Mouse (Mus musculus) forebrain, embryonic 13.5 days (tissue): ENCODE measurements around the gene Shisal2b. TPM values are rescaled to one million over a fixed set of nuclear protein-coding genes. Genes with fewer than 3 reads are reported as not detected.
"Not testable (repeated sequence)": the region's sequence is repeated elsewhere in the genome, so short reads cannot be mapped to it uniquely, and the experiment has no call there.

Experiments
- ATAC-seq: fragments of 200-750 bp; cut with Nextera tagmentation; 2 replicates; pipeline ENCODE4 v1.8.0; 2017
- H3K27ac ChIP-seq: fragments of 300-500 bp; sonication (generic); 2 replicates; pipeline ENCODE4 v1.5.1; 2015; ENCODE audit warnings: inconsistent platforms, mild to moderate bottlenecking, moderate library complexity
- H3K27me3 ChIP-seq: fragments of 300-500 bp; sonication (generic); 2 replicates; pipeline ENCODE4 v1.6.1; 2015; ENCODE audit warnings: mild to moderate bottlenecking, inconsistent platforms
- H3K36me3 ChIP-seq: fragments of 300-500 bp; sonication (generic); 2 replicates; pipeline ENCODE4 v1.6.1; 2015; ENCODE audit warnings: mild to moderate bottlenecking, inconsistent platforms; ENCODE audit not compliant: poor library complexity, severe bottlenecking
- H3K4me1 ChIP-seq: fragments of 300-500 bp; sonication (generic); 2 replicates; pipeline ENCODE4 v1.6.1; 2015; ENCODE audit warnings: inconsistent platforms
- H3K4me2 ChIP-seq: fragments of 300-500 bp; sonication (generic); 2 replicates; pipeline ENCODE4 v1.6.1; 2015; ENCODE audit warnings: inconsistent platforms, mild to moderate bottlenecking, moderate library complexity
- H3K4me3 ChIP-seq: fragments of 300-500 bp; sonication (generic); 2 replicates; pipeline ENCODE4 v1.5.1; 2015; ENCODE audit warnings: mild to moderate bottlenecking, inconsistent platforms
- H3K9ac ChIP-seq: fragments of 300-500 bp; sonication (generic); 2 replicates; pipeline ENCODE4 v1.6.1; 2015; ENCODE audit warnings: mild to moderate bottlenecking, inconsistent platforms
- H3K9me3 ChIP-seq: fragments of 300-500 bp; sonication (generic); replicated peaks from 2 replicates; pipeline ENCODE4 v1.6.1; 2016; ENCODE audit warnings: inconsistent platforms
- WGBS: fragments of 180-500 bp; shearing (Covaris S2); methylation state at CpG from one replicate; pipeline ENCODE4 v1.1.7; 2015; 5-methylcytosine and 5-hydroxymethylcytosine counted together
- polyA plus RNA-seq: library from polyadenylated mRNA; unstranded; fragments of >200 nt; fragmentation: Nextera tagmentation; extraction: Ambion mirVana; gene quantifications from 2 replicates; pipeline ENCODE4 v1.2.1, GENCODE M21; 2015

The Shisal2b gene
- polyA plus RNA-seq, result 0.30 and 0.38 TPM in 2 replicates

DNA sequence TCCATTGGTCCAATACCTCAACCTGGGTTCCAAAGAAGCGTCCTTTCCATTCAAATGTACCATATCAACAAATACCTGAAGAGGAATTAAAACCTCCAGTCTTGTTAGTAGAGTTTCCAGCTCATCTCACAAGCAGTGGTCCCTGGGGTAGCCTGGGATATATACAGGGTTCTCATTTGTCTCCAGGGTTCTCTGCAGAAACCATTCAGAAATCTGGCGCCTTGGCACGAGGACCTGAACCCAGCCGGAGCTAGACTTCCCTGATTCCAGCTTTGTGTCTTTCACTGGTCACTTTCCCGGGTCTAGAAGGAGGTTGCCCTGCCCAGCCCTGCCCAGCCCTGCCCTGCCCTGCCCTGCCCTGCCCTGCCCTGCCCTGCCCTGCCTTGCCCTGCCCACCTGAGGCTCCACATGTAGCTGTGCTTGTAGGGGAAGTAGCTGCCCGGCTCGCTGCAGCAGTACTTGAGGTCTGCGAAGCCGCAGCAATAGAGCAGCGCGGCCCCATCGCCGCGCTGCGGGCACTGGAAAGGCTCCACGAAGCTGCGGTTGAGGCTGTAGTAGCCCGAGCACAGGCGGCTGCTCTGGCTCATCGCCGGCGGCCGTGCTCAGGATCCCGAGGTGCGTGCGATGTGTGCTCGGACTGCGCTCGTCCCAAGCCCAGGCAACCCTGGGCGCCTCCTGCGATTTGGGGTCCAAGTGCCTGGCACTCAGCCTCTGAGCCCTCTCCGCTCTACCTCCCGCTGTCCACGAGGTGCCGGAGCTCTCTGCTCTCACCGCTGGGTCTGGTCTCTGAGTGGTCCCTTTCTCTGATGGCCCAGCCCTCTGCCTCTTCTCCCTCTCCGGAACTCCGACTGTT lies at the start of gene Shisal2b:
Gene Shisal2b, minus strand, starts transcription at position 767 of the 853 bp plus-strand sequence.
- H3K9ac ChIP-seq, result peak within 1 kb of the TSS; percentile 65
- H3K36me3 ChIP-seq, result no peaks in the 10 kb centered on the region
- H3K27me3 ChIP-seq, result peaks cover 12% of the 10 kb centered on the region; the same call in 1 of the 2 replicates
- peaks cover 9% of the 10 kb centered on the region; the same call in 1 of the 2 replicates for H3K4me1 ChIP-seq
- WGBS, result 5% methylated on average over 37 of the region's 38 CpGs
- H3K27ac ChIP-seq, result no peak within 1 kb of the TSS
- H3K4me2 ChIP-seq, result peak within 1 kb of the TSS; percentile 91
- H3K4me3 ChIP-seq, result peak within 1 kb of the TSS; percentile 47
- peak; percentile 87 for ATAC-seq
- no peaks in the 10 kb centered on the region for H3K9me3 ChIP-seq

DNA sequence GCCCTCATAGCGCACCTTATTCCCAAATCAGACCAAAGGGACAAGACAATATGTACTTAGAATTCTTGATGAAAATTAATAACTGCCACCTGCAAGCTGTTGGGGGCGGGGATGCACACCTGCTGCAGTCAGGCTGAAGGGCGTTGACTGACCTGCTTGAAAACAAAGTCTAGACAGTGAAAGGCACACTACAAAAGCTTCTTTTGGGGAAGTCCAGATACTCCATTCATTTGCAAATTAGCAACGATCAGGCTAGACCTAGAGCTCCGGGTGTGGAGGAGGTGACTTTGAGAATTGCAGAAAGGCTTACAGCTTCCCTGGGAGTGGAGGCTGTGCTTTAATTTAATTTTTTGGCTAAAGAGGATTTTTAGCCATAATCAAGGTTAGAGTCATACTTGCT lies 47.9 kb upstream of the Shisal2b start:
- H3K27ac ChIP-seq, H3K36me3 ChIP-seq, H3K4me2 ChIP-seq, ATAC-seq, H3K9me3 ChIP-seq, H3K27me3 ChIP-seq, H3K9ac ChIP-seq, H3K4me3 ChIP-seq: not testable (repeated sequence)
- H3K4me1 ChIP-seq, result peaks cover 11% of the 10 kb centered on the region; the same call in 1 of the 2 replicates
- 33% methylated on average over 5 of the region's 5 CpGs for WGBS

DNA sequence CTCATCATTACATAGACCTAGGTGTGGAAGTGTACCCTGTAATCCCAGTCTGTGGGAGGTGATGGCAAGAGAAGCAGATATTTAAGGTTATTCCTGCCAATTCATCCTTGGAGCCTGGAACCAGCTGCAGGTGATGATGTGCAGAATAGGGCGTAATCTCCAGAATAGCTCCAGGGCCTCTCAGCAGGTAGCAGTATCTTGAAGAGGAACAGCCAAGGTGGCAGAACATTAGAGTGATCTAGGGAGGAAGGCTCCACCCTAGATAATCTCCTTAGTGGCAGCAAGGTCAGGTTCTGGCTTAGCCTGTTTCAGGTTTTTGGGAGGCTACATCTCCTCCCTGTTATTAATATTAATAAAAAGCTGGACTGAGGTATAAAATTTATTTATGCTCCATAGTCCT lies 47.3 kb upstream of the Shisal2b start:
- not testable (repeated sequence) for ATAC-seq

DNA sequence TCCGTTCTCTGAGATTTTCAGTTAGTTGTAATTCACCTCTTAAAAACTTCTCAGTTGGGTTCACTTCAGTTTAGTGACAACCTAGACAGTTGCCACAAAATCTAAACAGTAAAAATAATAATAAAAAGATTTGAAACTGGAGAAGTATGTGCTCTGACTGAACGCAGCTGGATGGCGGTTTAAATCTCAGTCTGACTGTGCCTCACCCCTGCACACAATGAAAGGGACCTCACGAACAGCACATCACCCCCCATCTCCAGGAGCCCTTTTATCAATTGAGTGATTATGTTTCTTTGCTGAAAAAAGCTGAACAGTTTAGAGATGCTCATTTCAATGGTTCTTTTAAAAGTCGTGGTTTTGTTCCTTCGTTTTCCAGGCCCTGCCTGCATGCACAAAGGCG lies 45.0 kb upstream of the Shisal2b start:
- H3K27me3 ChIP-seq, result no peaks in the 10 kb centered on the region
- no peak overlapping the region for H3K4me3 ChIP-seq
- 25% methylated on average over 7 of the region's 7 CpGs for WGBS

More for the DNA sequence above, 47.3 kb upstream of the Shisal2b start:
- H3K9ac ChIP-seq, H3K4me2 ChIP-seq, H3K9me3 ChIP-seq, H3K27me3 ChIP-seq, H3K27ac ChIP-seq, H3K36me3 ChIP-seq, H3K4me3 ChIP-seq: not testable (repeated sequence)
- WGBS, result 100% methylated on average over 1 of the region's 1 CpGs
- H3K4me1 ChIP-seq, result peaks cover 11% of the 10 kb centered on the region; the same call in 1 of the 2 replicates

DNA sequence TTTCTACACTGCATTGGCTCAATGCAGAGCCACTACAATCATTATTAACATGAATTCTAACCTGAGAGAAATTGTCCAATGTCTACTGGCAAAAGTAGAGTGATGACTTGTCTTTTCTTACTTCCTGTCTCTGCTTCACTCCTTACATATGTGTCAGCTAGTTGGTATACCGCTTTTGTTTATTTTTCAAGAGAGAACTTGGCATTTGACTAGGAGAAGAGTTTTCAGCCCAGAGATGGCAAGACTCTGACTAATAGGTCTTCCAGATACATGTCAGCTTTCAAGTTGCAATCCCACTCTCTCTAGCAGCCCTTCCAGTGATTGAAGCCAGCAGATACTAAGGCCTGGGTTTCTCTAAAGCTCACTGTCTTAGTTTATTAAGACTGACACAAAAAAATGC lies 31.1 kb upstream of the Shisal2b start:
- H3K36me3 ChIP-seq, result no peaks in the 10 kb centered on the region
- no peak overlapping the region for H3K27ac ChIP-seq
- no peak overlapping the region for H3K9ac ChIP-seq
- 90% methylated on average over 1 of the region's 1 CpGs for WGBS
- no peaks in the 10 kb centered on the region for H3K4me1 ChIP-seq
- no peak for ATAC-seq
- no peak overlapping the region for H3K4me3 ChIP-seq
- H3K27me3 ChIP-seq, result no peaks in the 10 kb centered on the region
- H3K9me3 ChIP-seq, result 0 out of 2 replicates have a peak, but pooled peaks cover 6% of the 10 kb centered on the region
- H3K4me2 ChIP-seq, result no peak overlapping the region

More for the DNA sequence above, 45.0 kb upstream of the Shisal2b start:
- H3K36me3 ChIP-seq, result no peaks in the 10 kb centered on the region
- H3K9ac ChIP-seq, result no peak overlapping the region
- peaks cover 5% of the 10 kb centered on the region; the same call in 1 of the 2 replicates for H3K4me1 ChIP-seq
- H3K9me3 ChIP-seq, result no peaks in the 10 kb centered on the region
- no peak for ATAC-seq
- no peak overlapping the region for H3K27ac ChIP-seq
- no peak overlapping the region for H3K4me2 ChIP-seq

DNA sequence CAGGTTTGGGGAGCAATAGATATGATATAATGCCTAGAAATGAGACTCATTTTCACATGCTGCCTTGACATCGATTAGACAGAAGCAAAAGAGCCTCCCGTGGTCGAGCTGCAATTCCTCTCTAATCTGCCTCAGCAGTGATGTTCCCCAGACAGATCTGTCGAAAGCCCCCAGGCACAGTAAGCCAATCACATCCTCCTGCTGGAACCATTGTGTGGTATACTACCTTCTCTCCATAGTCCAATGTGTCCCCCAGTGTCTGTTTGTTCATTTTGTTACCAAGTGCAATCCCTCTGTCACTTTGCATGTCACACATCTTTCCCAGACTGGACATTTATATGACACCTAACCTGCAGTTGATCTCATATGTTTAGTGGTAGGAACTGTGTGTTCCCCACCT lies 28.6 kb upstream of the Shisal2b start:
- Histone ChIP-seq H3K9me3 (no peaks in the 10 kb centered on the region), H3K9ac (no peak overlapping the region)
- ATAC-seq, result no peak

DNA sequence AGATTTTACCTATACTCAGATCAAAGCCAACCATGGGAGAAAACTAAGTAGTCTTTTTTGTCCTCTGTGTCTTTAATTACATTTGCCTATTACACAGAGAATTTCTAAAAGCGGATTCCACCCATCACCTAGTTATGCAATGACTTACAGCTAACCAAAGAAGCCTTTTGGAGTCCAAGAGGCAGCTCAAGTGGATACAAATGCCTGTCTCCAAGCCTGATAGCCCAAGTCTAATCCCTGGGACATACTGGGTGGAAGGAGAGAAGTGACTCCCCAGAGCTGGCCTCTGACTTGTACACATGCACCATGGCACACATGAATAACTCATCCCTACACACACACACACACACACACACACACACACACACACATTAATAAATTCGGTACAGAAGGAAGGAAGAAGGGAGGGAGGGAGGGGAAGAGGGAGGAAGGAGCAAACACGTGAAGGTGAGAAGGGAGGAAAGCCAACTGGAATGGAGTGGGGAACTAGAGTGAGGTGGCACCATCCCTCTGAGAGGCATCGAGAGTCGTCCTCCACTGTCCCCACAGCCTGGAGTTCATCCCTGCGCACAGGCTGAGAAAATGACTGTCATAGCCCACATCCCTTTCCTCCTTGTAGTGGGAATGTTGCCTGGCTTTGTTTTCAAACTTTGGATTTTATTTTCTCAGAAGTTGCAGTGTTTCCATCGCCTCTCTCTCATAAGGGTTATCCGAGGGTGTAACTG lies 22.8 kb upstream of the Shisal2b start:
- no peak for ATAC-seq
- no peaks in the 10 kb centered on the region for H3K9me3 ChIP-seq
- no peak overlapping the region for H3K9ac ChIP-seq
- 85% methylated on average over 7 of the region's 8 CpGs for WGBS
- no peaks in the 10 kb centered on the region; the same call in 1 of the 2 replicates for H3K4me1 ChIP-seq
- no peak overlapping the region for H3K4me3 ChIP-seq
- no peak overlapping the region for H3K27ac ChIP-seq
- H3K36me3 ChIP-seq, result no peaks in the 10 kb centered on the region
- no peaks in the 10 kb centered on the region for H3K27me3 ChIP-seq
- H3K4me2 ChIP-seq, result no peak overlapping the region

More for the DNA sequence above, 28.6 kb upstream of the Shisal2b start:
- no peak overlapping the region for H3K27ac ChIP-seq
- WGBS, result 75% methylated on average over 4 of the region's 4 CpGs
- no peak overlapping the region for H3K4me3 ChIP-seq
- no peaks in the 10 kb centered on the region for H3K36me3 ChIP-seq
- no peaks in the 10 kb centered on the region for H3K27me3 ChIP-seq
- no peaks in the 10 kb centered on the region for H3K4me1 ChIP-seq
- no peak overlapping the region for H3K4me2 ChIP-seq

DNA sequence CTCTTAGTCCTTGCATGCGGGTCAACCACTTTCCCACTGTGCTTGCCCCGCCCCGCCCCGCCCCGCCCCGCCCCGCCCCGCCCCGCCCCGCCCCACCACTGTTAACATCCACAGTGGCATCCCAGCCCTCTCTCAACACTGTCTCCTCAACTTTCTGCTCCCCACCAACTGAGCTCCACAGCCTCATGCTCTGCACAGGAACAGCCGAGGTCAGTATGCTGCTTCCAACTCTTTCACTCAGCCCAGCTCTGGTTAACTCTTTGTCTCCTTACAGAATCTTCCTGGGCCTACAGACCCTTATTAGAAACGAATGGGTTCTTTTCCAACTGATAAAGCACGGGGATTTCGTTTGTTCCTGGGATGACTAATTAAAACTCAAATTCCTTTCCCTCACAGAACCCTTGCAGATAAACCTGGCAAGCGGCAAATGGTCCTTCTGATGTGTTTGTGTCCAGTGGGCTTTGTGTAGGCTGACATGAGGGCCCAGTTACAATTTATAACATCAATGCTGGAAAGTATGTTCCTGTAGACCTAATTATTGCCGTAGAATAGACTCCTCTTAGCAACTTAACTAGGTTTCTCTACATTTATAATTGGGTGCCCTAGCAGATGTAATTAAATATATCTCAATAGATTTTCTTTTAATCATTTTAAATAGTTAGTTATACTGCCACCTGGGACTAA lies 20.0 kb upstream of the Shisal2b start:
- WGBS, result 23% methylated on average over 7 of the region's 16 CpGs
- ATAC-seq, result peak; percentile 75; the same call in 1 of the 2 replicates

DNA sequence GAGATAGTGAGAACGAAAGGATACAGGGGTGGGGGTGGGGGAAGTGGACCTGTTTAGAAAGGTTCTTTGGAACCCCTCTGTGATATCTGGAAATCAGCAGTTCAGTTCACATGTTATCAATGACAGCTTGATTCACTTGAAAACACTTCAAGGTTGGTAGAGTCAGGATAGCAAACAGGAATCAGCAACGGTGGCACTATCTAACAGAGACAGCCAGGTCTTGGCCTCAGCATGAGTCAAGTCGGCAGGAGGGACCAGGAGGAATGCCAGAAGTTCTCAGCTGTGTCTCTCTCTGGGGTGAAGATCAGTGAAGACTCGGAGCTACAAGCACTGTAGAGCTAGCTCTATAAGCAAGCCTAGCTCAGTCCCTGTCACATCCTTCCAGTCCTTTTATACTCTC lies 14.8 kb upstream of the Shisal2b start:
- Histone ChIP-seq H3K9ac (no peak overlapping the region), H3K4me3 (no peak overlapping the region), H3K27ac (no peak overlapping the region), H3K9me3 (no peaks in the 10 kb centered on the region), H3K4me1 (no peaks in the 10 kb centered on the region; the same call in 1 of the 2 replicates), H3K36me3 (no peaks in the 10 kb centered on the region), H3K4me2 (no peak overlapping the region), H3K27me3 (no peaks in the 10 kb centered on the region)
- WGBS, result 89% methylated on average over 4 of the region's 4 CpGs
- no peak for ATAC-seq

More for the DNA sequence above, 20.0 kb upstream of the Shisal2b start:
- H3K9ac ChIP-seq, result no peak overlapping the region
- H3K9me3 ChIP-seq, result no peaks in the 10 kb centered on the region
- no peaks in the 10 kb centered on the region for H3K36me3 ChIP-seq
- H3K4me3 ChIP-seq, result no peak overlapping the region
- H3K4me2 ChIP-seq, result no peak overlapping the region
- H3K27ac ChIP-seq, result no peak overlapping the region
- H3K4me1 ChIP-seq, result no peaks in the 10 kb centered on the region; the same call in 1 of the 2 replicates
- H3K27me3 ChIP-seq, result no peaks in the 10 kb centered on the region

DNA sequence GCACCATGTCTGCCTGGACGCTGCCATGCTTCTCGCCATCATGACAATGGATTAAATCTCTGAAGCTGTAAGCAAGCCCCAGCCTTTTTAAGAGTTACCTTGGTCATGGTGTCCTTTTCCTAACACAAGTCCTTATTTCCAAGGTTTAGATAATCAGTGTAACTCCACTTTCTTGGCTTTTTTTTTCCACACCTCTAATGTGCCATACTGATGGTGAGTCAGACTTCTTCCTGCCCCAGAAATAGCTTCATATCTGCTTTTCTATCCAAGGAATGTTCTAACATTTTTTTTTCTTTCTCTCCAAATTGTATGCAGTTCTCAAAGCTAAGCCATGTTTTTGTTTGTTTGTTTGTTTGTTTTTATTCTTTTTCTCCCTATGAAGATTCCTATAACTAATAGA lies 6.2 kb upstream of the Shisal2b start:
- Histone ChIP-seq H3K9me3 (no peaks in the 10 kb centered on the region), H3K4me2 (no peak overlapping the region), H3K36me3 (no peaks in the 10 kb centered on the region), H3K9ac (no peak overlapping the region), H3K4me1 (no peaks in the 10 kb centered on the region), H3K4me3 (no peak overlapping the region), H3K27me3 (no peaks in the 10 kb centered on the region), H3K27ac (no peak overlapping the region)
- whole genome bisulfite sequencing, result 92% methylated on average over 2 of the region's 2 CpGs
- ATAC-seq, result no peak

DNA sequence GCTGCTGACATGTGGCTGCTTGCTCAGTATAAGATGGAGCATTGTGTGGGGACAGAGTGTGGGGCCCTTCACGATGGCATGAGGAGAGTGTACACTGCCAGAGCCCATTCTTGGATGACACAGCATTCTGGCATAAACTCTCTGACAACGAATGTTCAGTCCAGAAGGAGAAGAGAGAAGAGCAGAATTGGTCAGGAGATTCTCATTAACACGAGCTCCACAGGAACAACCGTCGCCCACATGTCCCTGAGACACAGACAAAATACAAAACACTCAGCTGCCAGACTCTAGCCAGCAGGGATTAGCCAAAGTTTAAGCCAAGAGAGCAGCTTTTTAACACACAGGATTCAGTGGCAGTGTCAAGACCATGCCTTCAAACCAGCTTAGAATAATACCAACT lies 3.0 kb upstream of the Shisal2b start:
- Histone ChIP-seq H3K9me3 (no peaks in the 10 kb centered on the region), H3K27me3 (peaks cover 12% of the 10 kb centered on the region; the same call in 1 of the 2 replicates), H3K36me3 (no peaks in the 10 kb centered on the region), H3K27ac (no peak overlapping the region), H3K4me1 (peaks cover 9% of the 10 kb centered on the region; the same call in 1 of the 2 replicates), H3K4me3 (no peak overlapping the region), H3K4me2 (no peak overlapping the region), H3K9ac (no peak overlapping the region)
- WGBS, result 77% methylated on average over 5 of the region's 5 CpGs
- no peak for ATAC-seq
